Mouse (Mus musculus): ENCODE data around the gene Zcwpw1. TPM values are rescaled to one million over a fixed set of nuclear protein-coding genes. Genes with fewer than 3 reads are reported as not detected.
A peak's percentile ranks its signal among the peaks of the same experiment; 100 is the strongest.
"Not testable (repeated sequence)": the region's sequence is repeated elsewhere in the genome, so short reads cannot be mapped to it uniquely, and the experiment has no call there.

Gene Zcwpw1
- total RNA-seq (2021), result under 1 TPM in 1 of 2 experiments, not detected in 1; 0.35 TPM
- long read RNA-seq, experiment 1, result 0 reads
- long read RNA-seq, experiment 2, result 0 reads

DNA sequence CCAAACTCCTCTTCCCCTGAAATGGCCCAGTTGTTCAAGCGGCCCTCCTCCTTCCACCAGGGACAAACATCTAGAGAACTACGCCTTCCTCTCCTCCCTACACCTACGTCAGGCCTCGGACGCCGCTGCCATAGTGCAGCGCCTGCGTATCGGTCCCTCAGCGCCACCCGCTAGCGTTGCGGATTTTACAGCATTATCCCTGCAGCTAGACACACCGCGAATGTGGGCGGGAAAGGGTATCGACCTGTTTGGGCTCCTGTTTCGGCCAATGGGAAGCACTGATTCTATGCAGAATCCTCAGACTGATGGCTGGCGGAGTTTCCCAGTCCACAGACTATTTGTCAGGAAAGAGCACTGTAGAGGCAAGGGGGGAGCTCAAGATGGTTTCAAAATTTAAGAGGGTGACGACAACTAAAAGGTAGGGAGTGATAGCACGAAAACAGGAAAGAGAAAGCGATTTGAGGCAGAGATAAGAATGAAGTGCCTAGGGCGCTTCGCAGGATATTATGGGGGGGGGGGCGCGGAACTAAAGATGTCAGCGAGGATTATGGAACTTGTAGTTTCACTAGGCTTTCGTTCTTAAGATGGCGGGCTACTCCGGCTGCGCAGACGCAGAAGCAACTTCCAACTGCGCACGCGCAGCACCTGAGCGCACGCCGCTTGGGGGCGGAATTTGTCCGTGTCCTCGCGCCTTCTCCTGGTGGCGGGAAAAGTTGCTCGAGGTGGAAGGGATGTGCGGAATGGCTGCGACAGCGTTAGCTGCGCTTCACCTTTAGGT lies at the start of gene Zcwpw1, which contains the start of gene Mepce:
Gene Zcwpw1, plus strand, starts transcription at position 648 of the 778 bp plus-strand sequence.
Gene Mepce, minus strand, starts transcription at position 505 of the 778 bp plus-strand sequence.
- peak; percentile 94 for DNase-seq

DNA sequence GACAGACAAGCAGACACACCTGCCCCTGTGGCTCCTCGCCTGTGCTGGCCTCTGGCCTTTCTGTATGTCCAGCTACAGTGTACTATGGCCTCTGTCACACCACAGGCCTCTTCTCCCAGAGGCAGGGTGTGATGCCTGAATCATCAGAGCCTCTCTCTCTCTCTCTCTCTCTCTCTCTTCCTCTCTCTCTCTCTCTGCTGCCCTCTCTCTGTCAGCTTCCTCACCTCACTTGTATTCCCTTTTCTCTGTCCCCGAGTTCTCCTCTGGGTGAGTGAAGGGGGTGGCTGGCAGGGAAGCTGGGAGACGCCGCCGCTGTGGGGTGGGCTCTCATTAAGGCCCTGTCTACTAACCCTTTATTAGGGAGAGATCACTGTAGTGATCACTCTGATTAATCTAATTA lies 49.1 kb upstream of the Zcwpw1 start:
- no peak for DNase-seq

DNA sequence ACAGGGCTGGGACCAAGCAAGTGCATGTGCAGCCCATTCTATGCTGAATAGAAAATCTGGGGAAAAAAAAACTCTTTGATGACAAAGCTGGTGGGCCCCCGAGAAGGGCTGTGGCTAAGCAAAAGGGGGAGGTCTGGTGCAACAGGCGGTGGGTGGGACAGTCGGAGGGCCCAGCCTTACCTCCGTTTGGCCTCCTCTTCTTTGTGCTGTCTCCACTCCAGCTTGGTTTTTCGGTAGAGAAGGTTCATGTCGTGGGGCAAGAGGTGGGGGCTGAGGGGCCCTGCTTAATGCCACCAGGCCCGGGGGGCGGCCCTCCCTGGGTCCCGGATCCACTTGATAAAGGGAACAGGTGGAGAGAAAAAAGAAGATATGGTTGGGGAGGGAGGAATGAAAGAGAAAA lies 48.1 kb upstream of the Zcwpw1 start:
- no peak for DNase-seq

DNA sequence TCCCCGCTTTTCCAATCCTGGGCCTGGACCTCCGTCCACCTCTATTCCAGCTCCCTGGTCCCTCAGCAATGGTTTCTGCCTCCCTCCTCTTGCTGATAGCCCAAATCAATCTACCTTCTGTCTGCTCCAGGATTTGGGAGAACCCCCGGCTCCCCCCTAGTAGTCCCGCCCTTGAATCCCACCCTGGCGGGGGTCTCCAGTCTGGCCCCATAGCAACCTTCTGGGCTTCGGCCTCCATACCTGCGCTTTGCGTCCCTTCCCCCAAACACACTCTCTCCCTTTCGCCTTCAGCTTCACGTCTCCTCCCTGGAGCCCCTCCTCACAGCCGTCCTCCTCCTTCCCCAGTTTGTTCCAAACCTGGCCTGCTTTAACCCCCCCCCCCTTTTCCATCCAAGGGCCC lies 47.1 kb upstream of the Zcwpw1 start:
- DNase-seq, result no peak

DNA sequence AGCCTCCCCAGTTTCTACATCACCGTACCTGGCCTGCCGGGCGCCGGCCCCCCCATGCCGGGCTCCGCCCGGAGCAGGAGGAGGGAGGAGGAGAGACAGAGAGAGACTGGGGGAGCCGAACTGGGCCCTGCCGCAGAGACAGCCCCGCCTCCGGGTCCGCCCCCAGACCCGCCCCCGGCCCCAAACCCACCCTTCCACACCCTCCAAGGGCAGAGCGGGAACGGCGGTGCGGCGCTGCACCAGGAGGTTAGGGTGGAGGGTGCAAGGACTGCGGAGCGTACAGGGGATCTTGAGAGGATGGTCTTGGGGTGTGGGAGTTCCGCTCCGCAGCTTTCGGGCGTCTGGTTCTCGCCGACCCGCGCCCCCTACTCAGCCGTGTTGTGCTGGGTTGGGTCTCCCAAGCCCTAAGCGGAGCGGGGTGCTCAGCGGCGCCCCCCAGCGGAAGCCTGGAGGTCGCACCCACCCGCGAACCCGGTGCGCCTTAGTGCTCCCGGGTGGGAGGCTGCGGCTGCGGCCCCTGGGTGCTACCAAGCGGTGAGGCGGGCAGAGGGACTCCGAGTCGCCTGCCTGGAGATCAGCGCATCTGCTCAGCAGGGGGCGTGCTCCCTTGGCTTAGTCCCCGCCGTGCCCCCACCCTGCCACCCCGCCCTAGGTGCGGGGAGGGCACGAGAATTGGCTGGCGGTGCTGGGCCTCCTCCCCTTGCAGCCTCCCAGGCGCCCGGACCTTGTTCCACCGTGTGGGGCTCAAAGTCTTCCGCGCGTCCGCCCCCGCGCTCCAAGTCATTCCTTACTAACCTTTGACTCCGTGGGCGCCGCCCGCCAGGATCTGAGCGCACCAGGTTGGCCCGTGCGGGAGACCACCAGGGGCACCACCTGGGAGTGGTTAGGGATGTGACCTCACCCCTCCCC lies 46.3 kb upstream of the Zcwpw1 start, which contains the start of gene Nyap1:
Gene Nyap1, minus strand, starts transcription at position 585 of the 909 bp plus-strand sequence.
- DNase-seq, result peak; percentile 73

DNA sequence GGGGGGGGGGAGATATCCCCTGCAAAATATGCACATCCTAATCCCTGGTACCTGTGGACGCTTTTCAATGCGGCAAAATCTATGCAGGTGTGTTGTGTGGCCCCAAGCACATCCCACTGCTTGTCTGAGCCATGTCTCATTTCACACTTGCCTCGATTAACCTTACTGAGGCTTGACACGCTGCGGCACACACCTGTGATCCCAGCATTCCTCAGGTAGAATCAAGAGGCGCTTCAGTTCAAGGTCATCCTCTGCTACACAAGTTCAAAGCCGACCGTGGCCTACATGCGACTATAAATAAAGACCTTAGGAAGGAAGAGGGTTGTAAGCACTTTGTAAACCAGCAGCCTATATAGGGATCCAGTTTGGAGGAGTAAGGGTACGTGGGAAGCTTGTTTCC lies 45.5 kb upstream of the Zcwpw1 start:
- no peak for DNase-seq

DNA sequence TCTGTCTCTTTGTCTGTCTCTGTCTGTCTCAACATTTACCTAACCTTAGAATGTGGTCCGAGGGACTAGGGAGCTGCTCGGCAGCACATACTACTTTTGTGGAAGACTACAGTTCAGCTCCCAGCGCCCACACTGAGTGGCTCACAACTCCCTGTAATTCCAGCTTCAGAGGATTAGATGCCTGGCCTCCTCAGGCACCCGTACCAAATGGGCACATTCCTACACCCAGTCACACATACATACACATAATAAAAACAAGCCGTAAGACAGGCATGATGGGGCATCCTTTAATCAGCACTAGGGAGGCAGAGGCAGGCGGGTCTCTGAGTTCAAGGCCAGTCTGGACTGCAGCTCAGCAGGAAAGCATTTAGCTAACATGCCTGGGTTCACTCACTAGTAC lies 44.8 kb upstream of the Zcwpw1 start:
- no peak for DNase-seq

DNA sequence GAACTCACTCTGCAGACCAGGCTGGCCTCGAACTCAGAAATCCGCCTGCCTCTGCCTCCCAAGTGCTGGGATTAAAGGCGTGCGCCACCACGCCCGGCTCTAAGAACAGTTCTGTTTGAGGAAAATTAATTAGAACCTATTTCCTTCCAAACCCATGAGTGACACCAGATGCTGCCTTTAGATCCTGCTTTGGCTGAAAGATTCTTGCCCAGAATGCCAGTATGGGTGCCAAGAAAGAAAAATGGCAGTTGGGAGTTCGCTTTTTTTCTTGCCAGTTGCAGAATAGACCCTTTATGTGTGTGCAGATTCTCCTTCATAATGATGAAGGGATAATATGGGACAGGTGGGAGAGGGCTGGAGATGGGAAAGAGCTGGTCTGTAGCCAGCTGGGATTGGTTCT lies 43.4 kb upstream of the Zcwpw1 start:
- DNase-seq, result no peak

DNA sequence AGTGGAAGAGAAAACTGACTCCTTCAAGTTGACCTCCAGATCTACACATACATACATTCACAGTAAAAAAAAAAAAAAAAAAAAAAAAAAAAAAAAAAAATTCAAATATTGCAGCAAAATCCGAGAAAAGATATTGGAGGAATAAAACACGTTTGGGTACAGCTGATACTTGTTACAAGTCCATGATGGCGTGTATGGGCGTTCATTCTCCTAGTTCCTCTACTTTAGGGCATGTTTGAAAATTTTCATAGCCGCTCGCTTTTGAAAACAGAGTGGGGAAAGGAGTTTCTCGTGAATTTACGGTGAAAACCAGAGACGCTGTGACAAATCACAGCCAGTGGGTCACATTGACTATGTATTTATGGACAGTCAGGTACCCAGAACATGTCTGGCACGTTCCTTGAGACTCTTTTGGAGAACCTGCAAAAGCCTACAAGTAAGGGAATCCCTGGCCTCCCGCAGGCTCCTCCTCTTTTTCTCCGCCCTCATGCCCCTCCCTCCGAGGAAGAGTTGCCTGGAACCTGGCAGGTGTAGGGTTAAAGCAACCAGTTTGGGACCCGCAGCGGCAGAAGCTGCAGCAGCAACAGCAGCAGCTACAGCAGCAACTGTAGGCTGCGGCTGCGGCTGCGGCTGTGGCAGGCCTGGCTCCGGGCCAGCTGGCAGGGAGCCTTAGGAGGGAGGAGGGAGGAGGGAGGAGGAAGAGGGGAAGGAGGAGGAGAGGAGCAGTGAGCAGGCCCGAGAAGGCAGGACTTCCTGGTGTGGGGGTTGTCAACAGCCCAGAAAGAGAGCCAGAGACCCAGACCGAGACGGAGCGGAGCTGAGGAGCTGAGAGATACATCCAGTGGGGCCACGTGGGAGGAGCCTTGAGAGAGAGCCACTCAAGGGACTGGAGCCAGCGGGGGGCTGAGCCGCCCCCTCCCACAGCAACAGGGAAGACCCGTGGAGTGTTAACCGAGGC lies 42.1 kb upstream of the Zcwpw1 start, which contains the start of gene Tsc22d4:
Gene Tsc22d4, plus strand, starts transcription at position 517 of the 958 bp plus-strand sequence.
- peak; percentile 92 for DNase-seq

DNA sequence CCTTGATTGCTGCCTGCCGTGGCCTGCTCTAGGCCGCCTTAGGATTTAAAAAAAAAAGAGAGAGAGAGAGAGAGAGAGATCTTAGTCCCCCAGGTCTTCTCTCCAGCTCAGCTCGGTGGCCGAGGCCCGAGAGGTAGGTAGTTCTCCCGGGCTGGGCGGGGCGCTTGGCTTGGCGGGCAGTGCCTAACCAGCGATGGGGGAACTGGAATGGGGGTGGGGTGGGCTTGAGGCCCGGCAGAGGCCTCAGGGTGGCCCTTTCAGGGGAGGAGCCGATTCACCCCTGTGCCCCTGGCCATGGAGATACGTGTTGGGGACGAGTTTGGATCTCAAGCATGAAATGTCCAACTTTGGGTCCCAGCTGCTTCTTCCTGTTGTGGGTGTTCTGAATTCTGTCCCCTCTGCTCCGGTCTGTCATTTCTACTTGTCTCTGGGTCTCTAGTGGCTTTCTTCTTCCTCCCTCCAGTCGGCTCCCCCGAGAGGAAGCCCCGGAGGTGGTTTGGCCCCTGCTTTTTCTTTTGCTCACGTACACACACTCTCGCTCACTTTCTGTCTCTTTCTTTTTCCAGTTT lies 41.2 kb upstream of the Zcwpw1 start:
- peak; percentile 70 for DNase-seq

DNA sequence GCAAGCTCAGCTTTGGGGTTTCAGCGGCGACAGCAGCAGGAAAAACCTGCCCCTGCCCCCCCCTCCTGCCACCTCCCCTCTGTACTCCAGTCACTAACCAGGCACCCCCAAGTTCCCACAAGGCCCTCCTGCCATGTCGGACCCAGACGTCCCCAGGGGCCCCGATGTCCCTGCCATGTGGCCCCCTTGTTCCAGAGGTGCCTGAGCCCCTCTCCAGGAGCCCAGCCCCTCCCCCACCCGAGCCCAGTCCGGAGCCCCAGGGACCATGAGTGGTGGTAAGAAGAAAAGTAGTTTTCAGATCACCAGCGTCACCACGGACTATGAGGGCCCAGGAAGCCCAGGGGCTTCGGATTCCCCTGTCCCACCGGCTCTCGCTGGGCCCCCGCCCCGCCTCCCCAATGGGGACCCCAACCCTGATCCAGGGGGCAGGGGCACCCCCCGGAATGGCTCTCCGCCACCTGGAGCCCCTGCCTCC lies 40.7 kb upstream of the Zcwpw1 start:
- DNase-seq, result peak; percentile 56

DNA sequence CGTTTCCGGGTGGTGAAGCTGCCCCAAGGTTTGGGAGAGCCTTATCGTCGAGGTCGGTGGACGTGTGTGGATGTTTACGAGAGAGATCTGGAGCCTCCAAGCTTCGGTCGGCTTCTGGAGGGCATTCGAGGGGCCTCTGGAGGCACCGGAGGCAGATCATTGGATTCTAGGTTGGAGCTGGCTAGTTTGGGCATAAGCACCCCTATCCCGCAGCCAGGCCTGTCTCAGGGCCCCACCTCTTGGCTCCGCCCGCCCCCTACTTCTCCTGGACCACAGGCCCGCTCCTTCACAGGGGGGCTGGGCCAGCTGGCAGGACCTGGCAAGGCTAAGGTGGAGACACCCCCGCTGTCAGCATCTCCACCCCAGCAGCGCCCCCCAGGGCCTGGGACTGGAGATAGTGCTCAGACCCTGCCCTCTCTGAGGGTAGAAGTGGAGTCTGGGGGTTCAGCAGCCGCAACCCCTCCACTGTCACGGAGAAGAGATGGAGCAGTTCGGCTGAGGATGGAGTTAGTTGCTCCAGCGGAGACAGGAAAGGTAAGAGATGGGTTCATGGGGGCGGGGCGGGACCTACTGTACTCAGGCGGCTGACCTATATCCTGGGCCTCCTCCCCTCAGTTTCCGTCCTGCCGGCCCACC lies 40.2 kb upstream of the Zcwpw1 start:
- DNase-seq, result peak; percentile 55

DNA sequence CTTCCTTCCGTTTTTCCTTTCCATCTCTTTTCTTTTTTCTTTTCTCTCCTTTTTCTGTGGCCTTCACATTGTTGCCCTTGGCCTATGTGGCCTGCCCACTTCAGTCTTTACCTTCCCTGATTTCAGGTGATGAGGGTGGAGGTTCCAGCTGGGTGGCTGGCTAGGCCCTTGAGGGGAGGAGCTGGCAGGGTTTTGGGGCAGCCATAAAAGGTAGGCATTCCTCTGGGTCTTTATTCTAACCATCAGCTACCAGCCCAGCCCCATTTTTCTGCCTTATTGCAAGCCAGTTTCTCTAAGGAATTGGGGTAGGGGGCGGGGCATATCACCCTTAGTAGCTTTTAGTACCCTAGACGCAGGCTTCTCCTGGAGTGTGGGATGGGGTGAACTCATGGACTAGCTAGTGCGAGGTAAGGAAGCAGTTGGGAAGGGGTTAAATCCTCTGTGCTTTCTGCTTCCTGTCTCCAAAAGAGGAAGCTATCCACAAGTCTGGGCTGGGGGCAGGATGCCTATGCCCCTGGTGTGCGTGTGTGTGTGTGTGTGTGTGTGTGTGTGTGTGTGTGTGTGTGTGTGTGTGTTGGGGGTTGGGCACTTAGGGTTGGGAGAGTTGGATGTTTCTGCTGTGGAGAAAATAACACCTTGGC lies 39.3 kb upstream of the Zcwpw1 start:
- DNase-seq, result no peak

DNA sequence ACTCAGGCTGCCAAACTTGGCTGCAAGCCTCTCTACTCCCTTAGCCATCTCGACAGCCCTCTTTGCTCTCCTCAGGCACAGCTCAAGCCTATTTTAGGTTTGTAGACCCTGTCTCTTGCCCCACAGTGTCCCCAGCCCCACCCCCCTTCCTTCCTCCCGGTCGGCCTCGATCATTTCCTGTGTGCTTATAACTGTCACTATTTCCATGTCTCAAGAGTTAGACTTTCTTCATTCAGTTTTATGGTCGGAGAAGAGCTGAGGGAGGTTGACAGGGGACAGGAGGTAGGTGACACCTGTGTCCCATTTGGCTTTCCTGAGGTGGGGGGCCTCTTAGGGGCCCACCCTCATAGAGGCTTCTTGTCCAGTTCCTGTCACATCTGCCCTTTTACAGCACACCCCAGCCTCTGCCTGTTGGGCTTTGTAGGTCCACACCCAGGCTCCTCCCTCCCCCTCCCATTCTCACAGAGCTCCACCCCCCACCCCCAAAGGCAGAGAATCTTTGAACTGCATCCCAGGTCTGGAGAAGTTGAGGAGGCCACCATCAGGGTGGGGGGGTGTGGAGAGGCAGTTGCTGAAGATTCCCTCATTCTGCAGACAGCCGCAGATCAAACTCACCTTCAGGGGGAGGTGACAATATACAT lies 38.3 kb upstream of the Zcwpw1 start:
- DNase-seq, result peak; percentile 30

DNA sequence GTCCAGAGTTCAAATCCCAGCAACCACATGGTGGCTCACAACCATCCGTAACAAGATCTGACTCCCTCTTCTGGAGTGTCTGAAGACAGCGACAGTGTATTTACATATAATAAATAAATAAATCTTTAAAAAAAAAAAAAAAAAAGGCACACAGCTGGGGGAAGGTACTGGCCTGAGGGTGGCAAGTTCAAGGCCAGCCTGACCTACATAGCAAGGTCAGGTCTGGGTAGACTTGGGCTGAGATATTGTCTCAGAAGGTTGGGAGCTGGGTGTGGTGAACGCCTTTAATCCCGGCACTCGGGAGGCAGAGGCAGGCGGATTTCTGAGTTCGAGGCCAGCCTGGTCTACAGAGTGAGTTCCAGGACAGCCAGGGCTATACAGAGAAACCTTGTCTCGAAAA lies 37.4 kb upstream of the Zcwpw1 start:
- not testable (repeated sequence) for DNase-seq

DNA sequence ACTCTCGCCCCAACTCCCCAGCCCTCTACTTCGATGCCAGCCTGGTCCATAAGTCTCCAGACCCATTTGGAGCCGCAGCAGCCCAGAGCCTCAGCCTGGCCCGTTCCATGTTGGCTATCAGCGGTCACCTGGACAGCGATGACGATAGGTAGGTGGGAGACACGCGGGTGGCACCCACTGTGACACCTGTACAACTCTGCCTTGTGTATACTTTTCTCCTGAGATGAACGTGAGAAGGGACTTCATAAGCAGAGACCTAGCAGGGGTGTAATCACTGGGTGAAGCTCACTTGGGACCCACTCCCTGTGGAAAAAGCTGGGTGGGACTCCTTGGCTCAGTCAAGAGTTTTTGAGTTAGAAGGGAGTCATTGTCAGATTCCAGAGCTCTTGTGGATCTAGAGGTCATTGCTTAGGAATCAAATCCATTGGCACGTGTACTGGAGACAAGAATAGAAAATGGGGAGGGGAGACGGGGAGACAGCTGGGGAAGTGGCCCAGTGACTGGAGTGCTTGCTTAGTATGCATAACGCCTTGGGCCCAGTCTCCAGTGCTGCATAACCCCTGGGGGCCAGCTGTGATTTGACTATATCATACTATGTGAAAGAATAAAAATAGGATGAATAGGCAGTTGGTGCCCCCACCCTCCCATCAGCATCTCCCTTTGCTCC lies 36.2 kb upstream of the Zcwpw1 start:
- no peak for DNase-seq

DNA sequence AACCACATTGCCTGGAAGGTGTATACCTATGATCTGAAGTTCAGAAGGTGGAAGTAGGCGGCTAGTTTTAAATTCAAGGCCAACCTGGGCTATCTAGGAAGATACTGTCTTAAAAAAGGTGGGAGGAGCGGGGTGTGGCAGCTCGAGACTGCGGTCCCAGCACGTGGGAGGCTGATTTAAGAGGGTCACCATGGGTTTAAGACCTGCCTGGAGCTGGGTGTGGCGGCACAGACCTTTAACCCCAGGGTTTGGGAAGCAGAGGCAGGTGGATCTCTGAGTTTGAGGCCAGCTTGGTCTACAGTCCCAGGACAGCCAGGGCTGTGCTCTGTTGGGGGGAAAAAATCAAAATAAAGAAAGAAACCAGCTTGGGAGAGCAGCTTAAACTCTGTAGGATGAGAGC lies 35.6 kb upstream of the Zcwpw1 start:
- no peak for DNase-seq

DNA sequence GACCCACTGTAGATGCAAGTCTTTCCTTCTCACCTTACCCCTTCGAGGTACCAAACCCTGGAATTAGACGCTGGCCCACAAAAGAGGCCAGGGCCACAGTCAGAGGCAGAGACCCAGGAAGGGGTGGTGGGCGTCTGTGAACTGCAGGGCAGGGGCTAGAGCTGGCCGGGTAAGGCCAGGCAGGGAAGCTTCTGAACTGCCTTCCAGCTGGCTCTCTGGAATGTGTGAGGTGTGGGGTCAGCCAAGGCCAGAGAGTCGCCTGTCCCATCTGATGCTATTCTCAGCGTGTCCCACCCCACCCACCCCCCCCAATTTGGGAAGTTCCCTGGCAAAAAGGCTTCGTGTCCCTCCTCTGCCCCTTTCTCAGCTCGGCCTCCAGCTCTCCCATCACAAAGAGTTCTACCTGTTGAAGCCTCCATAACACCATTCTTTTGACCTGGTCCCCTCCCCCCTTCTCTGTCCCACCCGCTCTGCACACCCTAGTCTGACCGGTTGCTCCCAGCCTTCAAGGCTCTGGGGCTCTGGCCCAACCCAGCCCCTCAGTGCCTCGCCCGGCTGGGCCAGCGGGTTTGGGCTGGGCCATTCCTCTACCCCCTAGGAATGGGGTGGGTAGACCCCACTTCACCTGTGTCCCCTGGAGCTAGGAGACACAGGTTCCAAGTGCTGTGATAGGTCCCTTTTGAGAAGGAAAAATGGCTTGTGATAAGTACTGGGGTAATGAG lies 34.3 kb upstream of the Zcwpw1 start:
- peak; percentile 45 for DNase-seq

Data from gastrocnemius, postnatal 25 days (tissue).